ENCODE assay signal across 8 mouse cellular contexts in the genomic region with DNA sequence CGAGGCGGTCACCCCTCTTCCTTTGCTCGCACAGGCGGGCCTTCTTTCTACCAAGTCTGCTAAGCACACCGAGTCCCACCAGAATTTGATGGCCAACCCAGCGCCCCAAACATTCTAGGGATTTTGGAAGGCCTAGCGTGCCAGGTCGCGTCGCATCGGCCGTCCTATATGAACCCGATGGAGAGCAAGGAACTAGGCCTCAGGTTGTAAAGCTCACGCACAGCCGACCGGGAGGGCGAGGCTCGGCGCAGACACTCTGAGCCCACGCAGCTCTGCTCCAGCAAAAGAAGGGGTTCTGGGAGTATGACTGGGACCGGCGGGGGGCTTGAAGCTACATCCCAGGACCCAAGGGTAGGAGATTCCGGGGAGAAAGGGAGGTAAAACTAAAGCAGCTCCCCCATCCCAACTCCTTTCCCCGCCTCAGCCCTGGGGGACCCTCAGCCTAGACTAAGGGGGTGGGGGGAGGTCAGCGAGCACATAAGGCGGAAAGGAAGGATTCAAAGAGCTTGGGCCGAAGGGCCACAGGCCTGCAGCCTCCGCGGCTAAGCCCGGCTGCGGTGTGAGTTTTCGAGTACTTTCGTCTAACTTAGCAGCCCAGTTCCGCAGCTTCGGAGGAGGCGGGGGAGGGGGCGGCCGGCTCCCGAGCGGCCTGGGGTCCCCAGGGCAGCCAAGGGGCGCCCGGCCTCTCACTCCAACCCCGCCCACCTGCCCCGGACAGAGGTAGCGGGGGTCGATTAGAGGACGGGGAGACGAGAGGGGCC. TPM values are rescaled to one million over a fixed set of nuclear protein-coding genes. Genes with fewer than 3 reads are reported as not detected.
A peak's percentile ranks its signal among the peaks of the same experiment; 100 is the strongest.
DNase-seq lines count a peak whose midpoint lies in the region; ATAC-seq lines count a peak whose summit lies in the region.

No protein-coding gene starts in this region.

- WGBS in hindbrain, embryonic 15.5 days = 2% methylated on average over 47 of the region's 48 CpGs

- H3K36me3 ChIP-seq in megakaryocyte, embryonic 14.5 days (replicated peaks; ENCODE audit: low read length) = no peaks in the 10 kb centered on the region
- no peaks in the 10 kb centered on the region for H3K36me3 ChIP-seq in hindbrain, embryonic 15.5 days

- H3K27ac ChIP-seq in hindbrain, embryonic 15.5 days (replicated peaks) = no peak overlapping the region

- H3K9ac ChIP-seq in hindbrain, embryonic 15.5 days = no peak overlapping the region

- H3K4me3 ChIP-seq in megakaryocyte, embryonic 14.5 days (replicated peaks) = peak overlapping the region; percentile 90
- peak overlapping the region; percentile 37 for H3K4me3 ChIP-seq in hindbrain, embryonic 15.5 days

- H3K4me1 ChIP-seq in megakaryocyte, embryonic 14.5 days = peaks cover 82% of the 10 kb centered on the region
- peaks cover 27% of the 10 kb centered on the region for H3K4me1 ChIP-seq in hindbrain, embryonic 15.5 days (replicated peaks)

- peaks cover 96% of the 10 kb centered on the region for H3K27me3 ChIP-seq in megakaryocyte, embryonic 14.5 days (replicated peaks)
- peaks cover 60% of the 10 kb centered on the region for H3K27me3 ChIP-seq in hindbrain, embryonic 15.5 days

- peak; percentile 6 to 44 for DNase-seq in adrenal gland, adult (ENCODE audit: inconsistent age in 2 of 2, low spot score in 1 of 2)
- DNase-seq in adrenal gland, adult 8-10 months = no peak
- DNase-seq in mesoderm, embryonic 11.5 days (ENCODE audit: low read depth, low spot score) = peak; percentile 25
- DNase-seq in frontal cortex, postnatal 14 days (ENCODE audit: low spot score in 2 of 2) = no peak

- peaks cover 4% of the 10 kb centered on the region; the same call in 1 of the 2 replicates for H3K9me3 ChIP-seq in megakaryocyte, embryonic 14.5 days
- no peaks in the 10 kb centered on the region for H3K9me3 ChIP-seq in hindbrain, embryonic 15.5 days

- no peak for ATAC-seq in megakaryocyte, adult 5-6 weeks (ENCODE audit: poor library complexity, severe bottlenecking)
- ATAC-seq in hindbrain, embryonic 15.5 days (ENCODE audit: low FRiP score, low read depth) = no peak
- no peak for ATAC-seq in frontal cortex, adult (ENCODE audit: low TSS enrichment)

- peak overlapping the region; percentile 57 for H3K4me2 ChIP-seq in hindbrain, embryonic 15.5 days

RNA-seq across cellular contexts. Expression of gene Otx1, which starts 2.2 kb away (rescaled TPM):
- not detected for total RNA-seq in adrenal gland, adult 8-10 months (2022)
- polyA plus RNA-seq in megakaryocyte, embryonic 14.5 days (2012; ENCODE audit: insufficient read depth, low replicate concordance) = not detected in 2 replicates
- not detected in 2 replicates for total RNA-seq in megakaryocyte, adult 5-6 weeks (2015)
- total RNA-seq in megakaryocyte, adult 5-6 weeks (2017) = not detected in 2 replicates
- 1.9 and 3.6 TPM in 2 replicates for polyA plus RNA-seq in hindbrain, embryonic 15.5 days (2015; fragmentation: Nextera tagmentation; extraction: Ambion mirVana)

Comparison
In these comparisons a context has a peak if more than half of its experiments do, and no peak if none do; other contexts are left out.
1. DNase-seq: peak in adrenal gland, adult (2 of 2) and mesoderm, embryonic 11.5 days (single experiment); none in adrenal gland, adult 8-10 months (single experiment) and frontal cortex, postnatal 14 days (0 of 2).